Mouse (Mus musculus) liver, embryonic 14.5 days (tissue): ENCODE data around the gene Kcnmb2. TPM values are rescaled to one million over a fixed set of nuclear protein-coding genes. Genes with fewer than 3 reads are reported as not detected.

Experiments
- ATAC-seq: fragments of 200-750 bp; cut with Nextera tagmentation; 2 replicates; pipeline ENCODE4 v1.8.0; 2017; ENCODE audit warnings: moderate number of reproducible peaks, mild to moderate bottlenecking, moderate library complexity; ENCODE audit not compliant: insufficient read depth
- DNase-seq, 3 experiments: peaks; one replicate each; pipeline ENCODE4 v3.0.0-alpha.2; 2012 to 2013; ENCODE audit warnings: low read depth in 3 of 3, low spot score in 3 of 3
- H3K27ac ChIP-seq: fragments of 300-500 bp; sonication (generic); 2 replicates; pipeline ENCODE4 v1.5.1; 2014; ENCODE audit warnings: moderate library complexity, mild to moderate bottlenecking, control low read depth, inconsistent platforms
- H3K27me3 ChIP-seq: fragments of 300-500 bp; sonication (generic); 2 replicates; pipeline ENCODE4 v1.6.1; 2014; ENCODE audit warnings: mild to moderate bottlenecking, low read length, moderate library complexity; ENCODE audit not compliant: control insufficient read depth, insufficient read depth
- H3K36me3 ChIP-seq: fragments of 300-500 bp; sonication (generic); replicated peaks from 2 replicates; pipeline ENCODE4 v1.6.1; 2014; ENCODE audit warnings: low read depth; ENCODE audit not compliant: control insufficient read depth, insufficient read depth
- H3K4me1 ChIP-seq, 2 experiments: fragments of 200-500 bp in 1 of 2; fragments of 300-500 bp in 1 of 2; sonication (generic) in 1 of 2; replicated peaks; 2 replicates each; pipeline ENCODE4 v1.6.1; 2012 to 2014; ENCODE audit warnings: antibody characterized with exemption in 1 of 2, inconsistent platforms in 1 of 2, low read length in 1 of 2; ENCODE audit not compliant: control insufficient read depth in 2 of 2, insufficient read depth in 2 of 2
- H3K4me2 ChIP-seq: fragments of 300-500 bp; sonication (generic); 2 replicates; pipeline ENCODE4 v1.6.1; 2014; ENCODE audit warnings: low read depth, mild to moderate bottlenecking, control low read depth, moderate library complexity
- H3K4me3 ChIP-seq, 2 experiments: fragments of 200-500 bp in 1 of 2; fragments of 300-500 bp in 1 of 2; sonication (generic) in 1 of 2; 2 replicates each; pipeline ENCODE4 v1.5.1; 2012 to 2014; ENCODE audit warnings: low read depth in 2 of 2, low read length in 2 of 2, mild to moderate bottlenecking in 2 of 2, control low read depth in 1 of 2, inconsistent platforms in 1 of 2, moderate library complexity in 1 of 2; ENCODE audit not compliant: insufficient read depth in 1 of 2
- H3K9ac ChIP-seq: fragments of 300-500 bp; sonication (generic); replicated peaks from 2 replicates; pipeline ENCODE4 v1.6.1; 2014; ENCODE audit warnings: mild to moderate bottlenecking, control low read depth, moderate library complexity
- H3K9me3 ChIP-seq: fragments of 300-500 bp; sonication (generic); 2 replicates; pipeline ENCODE4 v1.6.1; 2016; ENCODE audit warnings: low read length, mixed read lengths; ENCODE audit not compliant: control insufficient read depth
- CTCF ChIP-seq: IDR thresholded peaks from 2 replicates; pipeline ENCODE4 v1.5.1; 2016; ENCODE audit warnings: antibody characterized with exemption, low read depth, control low read depth
- EP300 ChIP-seq: IDR thresholded peaks from 2 replicates; pipeline ENCODE4 v1.6.1; 2016; ENCODE audit warnings: antibody characterized with exemption, low read depth
- WGBS: fragments of 180-500 bp; shearing (Covaris S2); extraction: QIAGEN DNeasy Blood & Tissue Kit; methylation state at CpG from one replicate; pipeline ENCODE4 v1.1.7; 2014; ENCODE audit not compliant: insufficient replicate concordance; 5-methylcytosine and 5-hydroxymethylcytosine counted together
- polyA plus RNA-seq, 2 experiments: library from polyadenylated mRNA; depleted of rRNA in 1 of 2; stranded (reverse) in 1 of 2; unstranded in 1 of 2; fragments of >200 nt; fragmentation: Nextera tagmentation in 1 of 2; extraction: Ambion mirVana in 1 of 2; gene quantifications; 2 replicates each; pipeline versions ENCODE4 v1.2.1 to v1.2.3; 2012 to 2014

Kcnmb2 gene
- polyA plus RNA-seq, 2 experiments, result 0.07 to 0.32 TPM

DNA sequence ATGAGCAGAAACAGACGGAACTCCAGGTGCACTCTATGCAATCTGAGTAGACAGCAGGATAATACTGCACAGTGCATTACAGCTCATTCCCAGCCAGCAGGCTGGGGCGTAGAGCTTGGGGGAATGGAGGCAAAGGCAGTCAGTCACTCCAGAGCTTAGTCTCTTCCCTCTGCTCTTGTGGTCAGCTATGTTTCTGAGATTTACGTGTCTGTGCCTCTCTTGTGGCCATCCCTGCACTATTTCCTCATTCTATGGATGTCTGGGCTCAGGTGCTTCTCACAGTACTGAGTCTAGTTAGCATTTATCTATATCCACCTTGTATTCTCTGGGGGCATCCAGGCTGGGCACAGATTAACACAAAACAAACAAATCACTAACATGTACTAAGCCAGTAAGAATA lies 160.4 kb downstream of the Kcnmb2 start:
- Histone ChIP-seq H3K27me3 (no peaks in the 10 kb centered on the region), H3K36me3 (no peaks in the 10 kb centered on the region), H3K27ac (no peak overlapping the region), H3K4me3 (no peak overlapping the region), H3K9ac (no peak overlapping the region), H3K9me3 (no peaks in the 10 kb centered on the region), H3K4me1 (peaks cover 0 to 2% of the 10 kb centered on the region in 2 experiments; a peak in 1 of 4 replicates), H3K4me2 (no peak overlapping the region)
- TF ChIP-seq CTCF (no peak), EP300 (no peak)
- no peak for DNase-seq
- 48% methylated on average over 3 of the region's 3 CpGs for WGBS
- ATAC-seq, result no peak

DNA sequence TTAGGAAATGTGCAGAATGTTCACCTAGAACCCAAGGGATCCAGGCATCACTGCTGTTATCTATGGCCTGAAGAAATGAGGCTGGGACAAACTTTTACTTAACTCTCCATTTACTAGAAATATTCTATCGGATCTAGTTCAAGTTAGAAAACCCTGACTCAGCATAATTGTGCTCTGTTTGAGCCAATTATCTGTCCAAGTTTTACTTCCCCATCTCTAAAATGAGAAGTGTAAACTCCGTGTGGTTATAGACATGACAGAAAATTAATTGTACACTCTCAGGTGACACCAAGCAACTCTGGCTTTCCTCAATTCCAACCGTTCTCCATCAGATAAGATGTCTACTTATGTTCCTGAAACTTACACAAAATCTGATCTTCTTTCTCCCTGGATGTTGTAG lies 161.0 kb downstream of the Kcnmb2 start:
- Histone ChIP-seq H3K27me3 (no peaks in the 10 kb centered on the region), H3K4me2 (no peak overlapping the region), H3K4me1 (peaks cover 0 to 2% of the 10 kb centered on the region in 2 experiments; a peak in 1 of 4 replicates), H3K4me3 (no peak overlapping the region), H3K27ac (no peak overlapping the region), H3K36me3 (no peaks in the 10 kb centered on the region), H3K9me3 (no peaks in the 10 kb centered on the region), H3K9ac (no peak overlapping the region)
- DNase-seq (no peak), ATAC-seq (no peak)
- TF ChIP-seq CTCF, result no peak
- TF ChIP-seq EP300, result no peak
- WGBS, result 28% methylated on average over 3 of the region's 3 CpGs

DNA sequence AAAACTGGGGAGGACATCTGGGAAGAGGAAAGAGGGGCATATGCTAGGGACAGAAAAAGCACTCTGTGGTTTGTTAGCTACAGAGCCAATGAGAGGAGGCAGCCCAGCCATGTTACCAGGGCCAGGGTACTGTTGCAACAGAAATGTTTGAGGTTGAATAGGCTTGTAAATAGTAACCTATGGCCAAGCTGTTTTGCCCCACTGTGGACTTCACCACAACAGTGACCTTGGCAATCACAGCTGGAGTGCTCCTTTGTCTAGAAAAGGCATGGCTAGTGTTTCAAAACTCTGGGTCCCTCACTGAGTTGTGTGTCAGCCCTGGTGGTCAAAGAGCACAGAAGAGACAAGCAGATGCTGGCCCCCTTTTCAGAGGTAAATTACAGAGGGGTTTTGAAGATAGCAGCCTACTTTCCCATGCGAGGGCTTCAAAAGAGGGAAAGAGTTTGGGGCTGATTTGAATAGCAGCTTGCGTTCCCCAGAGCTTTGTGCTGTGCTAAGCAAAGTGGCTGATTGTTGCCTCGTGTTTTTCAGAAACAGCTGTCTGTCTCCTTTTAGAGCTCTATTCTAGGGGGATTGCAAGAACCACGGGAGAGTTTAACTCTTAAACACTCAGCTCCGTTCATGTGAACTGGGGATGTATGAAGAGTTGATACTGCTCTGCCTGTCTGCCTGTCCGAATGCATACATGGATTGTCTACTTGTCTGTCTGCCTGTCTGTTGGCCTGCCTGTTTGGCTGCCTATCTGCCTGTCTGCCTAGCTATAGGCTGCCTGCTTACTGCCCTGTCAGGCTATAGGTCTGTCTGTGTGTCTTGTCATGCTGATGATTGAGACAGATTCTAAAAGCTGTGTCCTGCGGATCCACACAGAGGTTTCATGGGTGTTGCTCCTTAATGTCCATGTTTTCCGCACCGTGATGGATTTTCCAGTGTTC lies 165.0 kb downstream of the Kcnmb2 start:
- no peak overlapping the region for H3K4me2 ChIP-seq
- peaks cover 0 to 2% of the 10 kb centered on the region in 2 experiments; a peak in 1 of 4 replicates for H3K4me1 ChIP-seq
- H3K9ac ChIP-seq, result no peak overlapping the region
- no peak overlapping the region for H3K4me3 ChIP-seq
- DNase-seq, result no peak
- 56% methylated on average over 9 of the region's 9 CpGs for WGBS
- H3K9me3 ChIP-seq, result no peaks in the 10 kb centered on the region
- no peaks in the 10 kb centered on the region for H3K27me3 ChIP-seq
- no peak overlapping the region for H3K27ac ChIP-seq
- TF ChIP-seq EP300 (no peak), CTCF (no peak)
- ATAC-seq, result 0 out of 2 replicates have a peak, but pooled peaks have one; percentile 35
- H3K36me3 ChIP-seq, result no peaks in the 10 kb centered on the region

DNA sequence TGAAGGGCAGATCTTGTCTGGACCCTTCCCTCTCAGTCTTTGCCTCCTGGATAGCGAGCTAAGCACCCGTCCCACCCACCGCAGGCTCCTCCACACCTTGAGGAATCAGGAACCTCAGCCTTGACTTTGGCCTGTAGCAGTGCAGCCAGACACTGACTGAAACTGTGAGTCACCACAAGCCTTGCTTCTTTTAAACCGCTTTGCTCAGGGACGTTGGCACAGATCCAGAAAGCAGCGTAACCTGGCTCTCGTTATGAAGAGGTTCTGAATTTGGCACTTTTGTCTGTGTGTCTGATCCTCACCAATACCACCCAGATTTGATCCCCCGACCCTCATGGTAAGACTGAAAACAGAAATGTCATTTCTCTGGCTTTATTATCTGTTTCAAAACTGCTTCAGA lies 171.6 kb downstream of the Kcnmb2 start:
- Histone ChIP-seq H3K27me3 (no peaks in the 10 kb centered on the region), H3K9ac (no peak overlapping the region), H3K4me2 (no peak overlapping the region), H3K4me3 (no peak overlapping the region), H3K27ac (no peak overlapping the region), H3K36me3 (no peaks in the 10 kb centered on the region), H3K4me1 (no peaks in the 10 kb centered on the region), H3K9me3 (no peaks in the 10 kb centered on the region)
- no peak for TF ChIP-seq CTCF
- no peak for TF ChIP-seq EP300
- WGBS, result 61% methylated on average over 8 of the region's 8 CpGs
- DNase-seq (no peak), ATAC-seq (no peak)

DNA sequence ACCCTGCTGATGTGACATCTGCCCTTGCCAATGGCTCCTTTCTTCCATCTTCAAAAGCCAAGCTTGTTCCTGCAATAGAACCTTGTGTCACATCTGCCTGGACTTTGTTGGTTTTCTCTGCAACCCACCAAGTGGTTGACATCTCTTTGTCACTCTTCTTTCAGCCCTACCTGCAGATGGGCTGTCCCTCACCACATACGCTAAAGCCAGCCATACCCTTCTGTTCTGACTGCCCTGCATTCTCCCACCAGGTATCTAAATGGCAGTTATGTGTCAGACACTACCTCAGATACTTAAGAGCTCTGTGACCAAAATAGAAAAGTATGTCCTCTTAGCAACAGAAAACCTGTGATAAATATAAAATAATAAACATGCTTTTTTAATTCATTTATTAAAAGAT lies 186.5 kb downstream of the Kcnmb2 start:
- H3K4me2 ChIP-seq, result no peak overlapping the region
- no peaks in the 10 kb centered on the region for H3K4me1 ChIP-seq
- ATAC-seq, result no peak
- WGBS, result 62% methylated on average over 1 of the region's 1 CpGs
- no peak overlapping the region for H3K9ac ChIP-seq
- no peaks in the 10 kb centered on the region for H3K36me3 ChIP-seq
- no peak overlapping the region for H3K27ac ChIP-seq
- TF ChIP-seq CTCF, result no peak
- TF ChIP-seq EP300, result no peak
- DNase-seq, result no peak
- H3K4me3 ChIP-seq, result no peak overlapping the region
- no peaks in the 10 kb centered on the region for H3K27me3 ChIP-seq
- no peaks in the 10 kb centered on the region for H3K9me3 ChIP-seq
